Mouse (Mus musculus) midbrain, embryonic 15.5 days (tissue): ENCODE results near the gene Zfp580. TPM values are rescaled to one million over a fixed set of nuclear protein-coding genes. Genes with fewer than 3 reads are reported as not detected.
A peak's percentile ranks its signal among the peaks of the same experiment; 100 is the strongest.
"Not testable (repeated sequence)": the region's sequence is repeated elsewhere in the genome, so short reads cannot be mapped to it uniquely, and the experiment has no call there.

Source experiments
- ATAC-seq: fragments of 200-750 bp; cut with Nextera tagmentation; replicated peaks from 2 replicates; pipeline ENCODE4 v1.8.0; 2017; ENCODE audit warnings: moderate TSS enrichment
- H3K27ac ChIP-seq: fragments of 300-500 bp; sonication (generic); 2 replicates; pipeline ENCODE4 v1.5.1; 2015; ENCODE audit warnings: mild to moderate bottlenecking, inconsistent platforms
- H3K27me3 ChIP-seq: fragments of 300-500 bp; sonication (generic); replicated peaks from 2 replicates; pipeline ENCODE4 v1.6.1; 2015; ENCODE audit warnings: inconsistent platforms
- H3K36me3 ChIP-seq: fragments of 300-500 bp; sonication (generic); replicated peaks from 2 replicates; pipeline ENCODE4 v1.6.1; 2015; ENCODE audit warnings: inconsistent platforms
- H3K4me1 ChIP-seq: fragments of 300-500 bp; sonication (generic); 2 replicates; pipeline ENCODE4 v1.6.1; 2015; ENCODE audit warnings: inconsistent platforms
- H3K4me2 ChIP-seq: fragments of 300-500 bp; sonication (generic); 2 replicates; pipeline ENCODE4 v1.6.1; 2015; ENCODE audit warnings: inconsistent platforms, mild to moderate bottlenecking, moderate library complexity
- H3K4me3 ChIP-seq: fragments of 300-500 bp; sonication (generic); 2 replicates; pipeline ENCODE4 v1.5.1; 2015; ENCODE audit warnings: mild to moderate bottlenecking, inconsistent platforms
- H3K9ac ChIP-seq: fragments of 300-500 bp; sonication (generic); 2 replicates; pipeline ENCODE4 v1.6.1; 2015; ENCODE audit warnings: mild to moderate bottlenecking, inconsistent platforms
- H3K9me3 ChIP-seq: fragments of 300-500 bp; sonication (generic); 2 replicates; pipeline ENCODE4 v1.6.1; 2016; ENCODE audit warnings: inconsistent platforms
- WGBS: fragments of 180-500 bp; shearing (Covaris S2); methylation state at CpG from one replicate; pipeline ENCODE4 v1.1.7; 2015; ENCODE audit warnings: mixed read lengths; 5-methylcytosine and 5-hydroxymethylcytosine counted together
- polyA plus RNA-seq: library from polyadenylated mRNA; unstranded; fragments of >200 nt; fragmentation: Nextera tagmentation; extraction: Ambion mirVana; gene quantifications from 2 replicates; pipeline ENCODE4 v1.2.1, GENCODE M21; 2015

Zfp580 gene
- polyA plus RNA-seq = 106 and 110 TPM in 2 replicates

GRCm38 (mm10) chr7:5051193-5052192 is at the start of gene Zfp580:
Zfp580 (plus strand) TSS chr7:5051538.
- ATAC-seq = peak; percentile 78
- H3K4me3 ChIP-seq = peak within 1 kb of the TSS; percentile 51
- H3K9ac ChIP-seq = peak within 1 kb of the TSS; percentile 59
- H3K4me1 ChIP-seq = peaks cover 53% of the 10 kb centered on the region
- H3K4me2 ChIP-seq = peak within 1 kb of the TSS; percentile 91
- WGBS = under 1% methylated on average over 65 of the region's 65 CpGs
- no peaks in the 10 kb centered on the region for H3K36me3 ChIP-seq
- H3K27me3 ChIP-seq = peaks cover 31% of the 10 kb centered on the region
- H3K27ac ChIP-seq = peak within 1 kb of the TSS; percentile 82
- H3K9me3 ChIP-seq = no peaks in the 10 kb centered on the region

GRCm38 (mm10) chr7:5002876-5003275 is 48.5 kb upstream of the Zfp580 start:
- peaks cover 15% of the 10 kb centered on the region for H3K36me3 ChIP-seq
- not testable (repeated sequence) for ATAC-seq, H3K27ac ChIP-seq, H3K9me3 ChIP-seq, H3K4me2 ChIP-seq, H3K27me3 ChIP-seq, H3K4me3 ChIP-seq, H3K9ac ChIP-seq, H3K4me1 ChIP-seq
- WGBS = 71% methylated on average over 8 of the region's 8 CpGs

GRCm38 (mm10) chr7:5008229-5008628 is 43.1 kb upstream of the Zfp580 start:
- Histone ChIP-seq H3K4me3 (no peak overlapping the region), H3K4me1 (peaks cover 1% of the 10 kb centered on the region; the same call in 1 of the 2 replicates), H3K27me3 (no peaks in the 10 kb centered on the region), H3K27ac (no peak overlapping the region), H3K4me2 (no peak overlapping the region), H3K36me3 (peaks cover 60% of the 10 kb centered on the region), H3K9ac (no peak overlapping the region), H3K9me3 (no peaks in the 10 kb centered on the region)
- 96% methylated on average over 26 of the region's 26 CpGs for WGBS
- no peak for ATAC-seq

GRCm38 (mm10) chr7:5012681-5013513 is 38.4 kb upstream of the Zfp580 start:
- no peak for ATAC-seq
- Histone ChIP-seq H3K9me3 (no peaks in the 10 kb centered on the region), H3K36me3 (peaks cover 46% of the 10 kb centered on the region), H3K27me3 (no peaks in the 10 kb centered on the region), H3K4me1 (peaks cover 11% of the 10 kb centered on the region; the same call in 1 of the 2 replicates), H3K4me3 (no peak overlapping the region), H3K27ac (no peak overlapping the region), H3K9ac (no peak overlapping the region), H3K4me2 (no peak overlapping the region)
- WGBS = 91% methylated on average over 27 of the region's 27 CpGs

- H3K4me3 ChIP-seq = peak within 1 kb of the TSS; percentile 84
- peaks cover 30% of the 10 kb centered on the region for H3K36me3 ChIP-seq
- no peaks in the 10 kb centered on the region for H3K9me3 ChIP-seq
- no peaks in the 10 kb centered on the region for H3K27me3 ChIP-seq
- under 1% methylated on average over 42 of the region's 42 CpGs for WGBS
- H3K4me1 ChIP-seq = peaks cover 14% of the 10 kb centered on the region
- peak within 1 kb of the TSS; percentile 87 for H3K9ac ChIP-seq
- peak; percentile 87 for ATAC-seq
- H3K27ac ChIP-seq = peak within 1 kb of the TSS; percentile 98
- peak within 1 kb of the TSS; percentile 57 for H3K4me2 ChIP-seq
Observed at GRCm38 (mm10) chr7:5014251-5015117, 36.9 kb upstream of the Zfp580 start, which contains the start of the genes Zfp524 and Fiz1. Zfp524 (plus strand) TSS chr7:5014415. Fiz1 (minus strand) TSS chr7:5014697.

GRCm38 (mm10) chr7:5015118-5016001 is 36.0 kb upstream of the Zfp580 start, which contains the start of gene Gm44973:
Gm44973 (plus strand) TSS chr7:5015496.
- Histone ChIP-seq H3K9me3 (no peaks in the 10 kb centered on the region), H3K27ac (peak within 1 kb of the TSS; percentile 98), H3K4me3 (peak within 1 kb of the TSS; percentile 84), H3K27me3 (no peaks in the 10 kb centered on the region), H3K4me1 (peaks cover 15% of the 10 kb centered on the region), H3K36me3 (peaks cover 22% of the 10 kb centered on the region), H3K4me2 (peak within 1 kb of the TSS; percentile 57), H3K9ac (peak within 1 kb of the TSS; percentile 87)
- ATAC-seq = peak; percentile 83
- WGBS = under 1% methylated on average over 73 of the region's 76 CpGs

GRCm38 (mm10) chr7:5016057-5016456 is 35.3 kb upstream of the Zfp580 start:
- H3K4me3 ChIP-seq = peak overlapping the region; percentile 84
- no peaks in the 10 kb centered on the region for H3K9me3 ChIP-seq
- no peak for ATAC-seq
- no peaks in the 10 kb centered on the region for H3K27me3 ChIP-seq
- WGBS = 70% methylated on average over 3 of the region's 3 CpGs
- peak overlapping the region; percentile 61 for H3K9ac ChIP-seq
- H3K4me2 ChIP-seq = peak overlapping the region; percentile 57
- H3K36me3 ChIP-seq = peaks cover 15% of the 10 kb centered on the region
- H3K4me1 ChIP-seq = peaks cover 18% of the 10 kb centered on the region
- H3K27ac ChIP-seq = peak overlapping the region; percentile 98

- Histone ChIP-seq H3K9ac (no peak overlapping the region), H3K4me2 (no peak overlapping the region), H3K36me3 (peaks cover 7% of the 10 kb centered on the region), H3K4me3 (no peak overlapping the region), H3K27me3 (no peaks in the 10 kb centered on the region), H3K4me1 (peaks cover 26% of the 10 kb centered on the region), H3K27ac (no peak overlapping the region), H3K9me3 (no peaks in the 10 kb centered on the region)
- 96% methylated on average over 2 of the region's 2 CpGs for WGBS
- ATAC-seq = no peak
Observed at GRCm38 (mm10) chr7:5016920-5017319, 34.4 kb upstream of the Zfp580 start.

- Histone ChIP-seq H3K27me3 (no peaks in the 10 kb centered on the region), H3K9me3 (no peaks in the 10 kb centered on the region), H3K4me1 (peaks cover 26% of the 10 kb centered on the region), H3K36me3 (peaks cover 4% of the 10 kb centered on the region; the same call in 1 of the 2 replicates), H3K4me2 (no peak overlapping the region), H3K27ac (no peak overlapping the region), H3K4me3 (no peak overlapping the region), H3K9ac (no peak overlapping the region)
- no peak for ATAC-seq
- 90% methylated on average over 16 of the region's 16 CpGs for WGBS
Observed at GRCm38 (mm10) chr7:5017352-5017751, 34.0 kb upstream of the Zfp580 start.

GRCm38 (mm10) chr7:5017931-5018330 is 33.4 kb upstream of the Zfp580 start:
- H3K27ac ChIP-seq = no peak overlapping the region
- H3K9ac ChIP-seq = no peak overlapping the region
- H3K9me3 ChIP-seq = no peaks in the 10 kb centered on the region
- ATAC-seq = no peak
- WGBS = 98% methylated on average over 21 of the region's 21 CpGs
- no peak overlapping the region for H3K4me2 ChIP-seq
- H3K4me1 ChIP-seq = peaks cover 26% of the 10 kb centered on the region
- H3K27me3 ChIP-seq = no peaks in the 10 kb centered on the region
- no peak overlapping the region for H3K4me3 ChIP-seq
- no peaks in the 10 kb centered on the region for H3K36me3 ChIP-seq
